Mouse (Mus musculus) stomach, adult 2 months (tissue): Measurements from ENCODE around the gene H1fnt. TPM values are rescaled to one million over a fixed set of nuclear protein-coding genes. Genes with fewer than 3 reads are reported as not detected.

Experiments used
- polyA plus RNA-seq: library from polyadenylated mRNA; depleted of rRNA; stranded (reverse); fragments of >200 nt; gene quantifications from 2 replicates; pipeline ENCODE4 v1.2.3, GENCODE M21; 2012; rRNA removed

Gene H1fnt
- polyA plus RNA-seq, result not detected in 2 replicates

DNA sequence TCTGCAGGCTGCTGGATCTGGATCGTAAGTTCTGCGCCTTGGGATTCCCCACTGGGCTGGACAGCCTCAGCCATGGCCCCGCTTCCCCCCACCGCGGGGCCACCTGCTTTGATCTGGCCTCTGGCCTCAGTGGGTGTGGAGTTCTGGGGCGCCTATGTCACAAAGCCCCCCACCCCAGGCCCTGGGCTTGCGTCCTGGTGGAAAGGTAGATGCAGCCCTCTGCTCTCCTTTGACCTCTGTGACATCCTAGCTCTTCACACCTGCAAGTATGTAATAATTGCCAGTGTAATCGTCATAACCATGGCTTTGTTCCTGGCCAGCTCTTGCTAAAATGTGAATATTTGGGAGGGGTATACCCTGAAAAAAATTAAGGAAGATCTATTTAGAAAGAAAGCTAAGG lies at the start of gene H1fnt:
Gene H1fnt, minus strand, starts transcription at position 101 of the 400 bp plus-strand sequence.

GRCm38 (mm10) chr15:98295628-98296551 lies 38.8 kb upstream of the H1fnt start, which contains the start of gene Zfp641:
TSS of gene Zfp641 (minus strand) at chr15:98296161.

DNA sequence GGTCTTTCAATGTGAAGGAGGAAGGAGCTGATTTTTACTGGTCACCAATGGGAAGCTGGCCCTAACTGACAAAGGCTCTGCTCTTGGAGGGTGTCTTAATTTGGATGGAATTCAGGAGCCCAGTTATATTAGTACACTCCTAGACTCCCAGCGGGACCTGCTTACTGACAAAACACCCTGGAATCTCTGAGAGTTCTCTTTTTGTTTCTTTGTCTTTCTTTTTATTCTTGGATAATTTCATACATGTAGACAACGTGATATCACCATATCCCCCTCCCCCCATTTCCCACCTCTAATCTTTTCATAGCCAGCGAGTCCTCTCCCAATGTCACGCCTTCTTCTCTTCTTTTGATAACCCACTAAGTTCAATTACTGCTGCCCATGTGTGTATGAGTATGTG lies 22.7 kb downstream of the H1fnt start, which contains the start of gene Olfr286:
Gene Olfr286, minus strand, starts transcription at position 101 of the 400 bp plus-strand sequence.

DNA sequence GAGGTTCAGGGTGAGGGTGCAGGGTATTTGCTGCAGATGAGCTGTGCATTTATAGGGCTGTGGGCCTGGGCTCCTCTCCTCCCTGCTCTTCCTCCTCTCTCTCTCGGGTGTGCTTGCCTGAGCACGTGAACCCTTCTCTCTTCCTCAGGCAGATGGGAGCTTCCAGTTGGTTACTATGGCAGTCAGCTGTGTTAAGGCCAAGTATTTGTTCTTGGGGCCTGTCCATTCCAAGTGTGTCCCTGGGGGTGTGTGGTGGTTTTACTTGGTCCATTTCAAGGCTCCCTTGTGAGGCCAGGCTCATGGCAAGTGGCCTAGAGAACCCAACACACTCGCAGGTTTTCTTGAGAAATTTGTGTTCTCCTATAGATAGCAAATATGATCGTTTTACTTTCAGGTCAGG lies 36.2 kb downstream of the H1fnt start, which contains the start of the genes Gm44579 and Olfr287:
Gene Gm44579, minus strand, starts transcription at position 101 of the 400 bp plus-strand sequence.
Gene Olfr287, minus strand, starts transcription at position 180 of the 400 bp plus-strand sequence.

Other genes starting within 250 kb of the H1fnt start
- gene Pfkm, start 164.7 kb downstream of the H1fnt start, polyA plus RNA-seq, result 12.6 and 15.5 TPM in 2 replicates
- 2.3 and 2.9 TPM in 2 replicates for gene Senp1, start 163.5 kb downstream of the H1fnt start, polyA plus RNA-seq
- gene Asb8, start 91.7 kb downstream of the H1fnt start, polyA plus RNA-seq, result 10.0 and 12.6 TPM in 2 replicates
- gene Ccdc184, start 90.1 kb downstream of the H1fnt start, polyA plus RNA-seq, result 0.13 and 0.22 TPM in 2 replicates
- gene Olfr288, start 61.8 kb downstream of the H1fnt start, polyA plus RNA-seq, result not detected in 2 replicates
- gene Gm44579, start 36.3 kb downstream of the H1fnt start, polyA plus RNA-seq, result not detected in 2 replicates
- gene Olfr287, start 36.2 kb downstream of the H1fnt start, polyA plus RNA-seq, result 0.25 TPM in 1 of 2 replicates, not detected in the other
- 0.15 and 0.22 TPM in 2 replicates for gene Olfr286, start 22.8 kb downstream of the H1fnt start, polyA plus RNA-seq
- gene Zfp641, start 38.9 kb upstream of the H1fnt start, polyA plus RNA-seq, result 0.13 and 0.29 TPM in 2 replicates
- gene Olfr285, start 60.1 kb upstream of the H1fnt start, polyA plus RNA-seq, result not detected in 2 replicates
- gene Olfr284, start 83.7 kb upstream of the H1fnt start, polyA plus RNA-seq, result not detected in 2 replicates
- not detected in 2 replicates for gene Olfr283, start 123.7 kb upstream of the H1fnt start, polyA plus RNA-seq
- gene Olfr282, start 173.9 kb upstream of the H1fnt start, polyA plus RNA-seq, result not detected in 2 replicates
- gene Olfr281, start 195.3 kb upstream of the H1fnt start, polyA plus RNA-seq, result not detected in 2 replicates
- gene OR5BS1P, start 212.6 kb upstream of the H1fnt start, polyA plus RNA-seq, result not detected in 2 replicates
- gene Lalba, start 225.4 kb upstream of the H1fnt start, polyA plus RNA-seq, result not detected in 2 replicates
- gene Olfr279, start 235.1 kb upstream of the H1fnt start, polyA plus RNA-seq, result not detected in 2 replicates